Mouse (Mus musculus): Measurements from ENCODE around the gene Zfp518a. TPM values are rescaled to one million over a fixed set of nuclear protein-coding genes. Genes with fewer than 3 reads are reported as not detected.
A peak's percentile ranks its signal among the peaks of the same experiment; 100 is the strongest.

Zfp518a gene
- total and polyA plus RNA-seq, 3 experiments: 2.5 to 22.0 (median 3.1) TPM

DNA sequence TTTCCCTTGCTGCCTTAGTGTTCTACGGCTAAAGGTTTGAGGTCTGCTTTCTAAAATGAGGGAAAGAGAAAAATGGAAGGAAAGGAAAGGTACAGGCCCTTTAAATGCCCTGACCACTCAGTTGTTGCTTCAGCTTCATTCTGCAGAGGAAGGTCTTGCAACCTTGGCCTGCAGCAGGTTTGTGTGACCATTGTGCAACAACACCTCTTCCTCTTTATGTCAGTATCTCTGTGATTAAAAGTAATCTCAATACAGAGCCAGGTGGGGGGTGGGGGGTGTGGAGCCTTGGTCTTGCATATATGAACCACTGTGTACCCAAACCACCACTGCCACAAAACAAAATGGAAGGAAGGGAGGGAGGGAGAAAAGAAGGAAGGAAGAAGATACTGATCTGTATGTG, 5.6 kb upstream of the Zfp518a start:
- TF ChIP-seq ZNF384 (IDR thresholded peaks at IDR 0.05; ENCODE audit: low read depth, low read length) (no peak), USF1 (IDR thresholded peaks at IDR 0.05; ENCODE audit: low read depth, low read length) (no peak), NELFE (IDR thresholded peaks at IDR 0.05; ENCODE audit: low read depth, low read length) (no peak), SIN3A (IDR thresholded peaks at IDR 0.05; ENCODE audit: low read length) (no peak), GATA1 (IDR thresholded peaks at IDR 0.05; ENCODE audit: low read depth, low read length) (no peak), RAD21 (IDR thresholded peaks at IDR 0.05; ENCODE audit: low read depth, low read length) (no peak), MYB (IDR thresholded peaks at IDR 0.05; ENCODE audit: low read depth, low read length) (no peak)
- Histone ChIP-seq H3K9ac (ENCODE audit: control insufficient read depth, low read depth, low read length, poor library complexity, severe bottlenecking) (no peak overlapping the region), H3K27me3 (ENCODE audit: control insufficient read depth in 1 of 2, insufficient read depth in 2 of 2, low read length in 2 of 2) (peaks cover 0 to 30% of the 10 kb centered on the region in 2 experiments; a peak in 3 of 4 replicates), H3K4me1 (ENCODE audit: control insufficient read depth in 1 of 2, insufficient read depth in 2 of 2, low read length in 2 of 2) (no peaks in the 10 kb centered on the region), H3K27ac (ENCODE audit: control insufficient read depth, low read depth, low read length) (no peak overlapping the region), H3K4me3 (ENCODE audit: control insufficient read depth in 1 of 2, insufficient read depth in 1 of 2, low read depth in 2 of 2, low read length in 2 of 2) (no peak overlapping the region), H3K36me3 (ENCODE audit: control insufficient read depth in 1 of 2, insufficient read depth in 2 of 2, low read length in 2 of 2) (no peaks in the 10 kb centered on the region), H3K9me3 (replicated peaks; ENCODE audit: insufficient read depth, low read length) (no peaks in the 10 kb centered on the region), H3K79me2 (ENCODE audit: control insufficient read depth, insufficient read depth, low read length, poor library complexity) (no peaks in the 10 kb centered on the region)
- no peak for DNase-seq (ENCODE audit: low read depth, low spot score)

DNA sequence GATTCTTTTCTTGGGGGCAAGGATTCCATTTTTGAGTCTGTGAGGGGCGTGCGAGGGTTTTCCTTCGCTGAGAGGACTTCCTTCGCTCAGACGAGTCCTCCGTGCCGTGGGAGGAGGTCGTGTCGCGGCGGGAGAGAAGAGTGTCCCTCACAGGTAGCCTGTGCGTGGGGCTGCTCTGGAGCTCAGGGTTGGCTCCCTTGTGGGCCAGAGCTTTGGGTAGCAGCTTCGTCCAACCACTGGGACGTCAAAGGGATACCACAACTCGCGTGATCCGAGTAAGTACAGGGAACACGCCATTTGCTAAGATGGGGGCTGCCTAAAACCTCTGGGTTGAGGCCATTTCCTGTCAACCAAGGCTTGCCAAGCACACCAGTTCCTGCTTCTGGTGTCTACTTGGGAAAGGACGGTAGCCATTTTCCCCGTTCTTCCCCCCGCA, 416 bp upstream of the Zfp518a start:
- Histone ChIP-seq H3K27me3 (ENCODE audit: control insufficient read depth in 1 of 2, insufficient read depth in 2 of 2, low read length in 2 of 2) (peaks cover 0 to 5% of the 10 kb centered on the region in 2 experiments; a peak in 2 of 4 replicates), H3K9me3 (replicated peaks; ENCODE audit: insufficient read depth, low read length) (no peaks in the 10 kb centered on the region), H3K79me2 (ENCODE audit: control insufficient read depth, insufficient read depth, low read length, poor library complexity) (no peaks in the 10 kb centered on the region; the same call in 1 of the 2 replicates), H3K36me3 (ENCODE audit: control insufficient read depth in 1 of 2, insufficient read depth in 2 of 2, low read length in 2 of 2) (no peaks in the 10 kb centered on the region; a peak in 1 of 4 replicates), H3K9ac (ENCODE audit: control insufficient read depth, low read depth, low read length, poor library complexity, severe bottlenecking) (peak overlapping the region; percentile 68), H3K27ac (ENCODE audit: control insufficient read depth, low read depth, low read length) (peak overlapping the region; percentile 34), H3K4me1 (ENCODE audit: control insufficient read depth in 1 of 2, insufficient read depth in 2 of 2, low read length in 2 of 2) (no peaks in the 10 kb centered on the region; a peak in 1 of 4 replicates), H3K4me3 (ENCODE audit: control insufficient read depth in 1 of 2, insufficient read depth in 1 of 2, low read depth in 2 of 2, low read length in 2 of 2) (peak overlapping the region; percentile 72 to 76)
- TF ChIP-seq SIN3A (IDR thresholded peaks at IDR 0.05; ENCODE audit: low read length) (0 out of 2 replicates have a peak, but pooled peaks have one; percentile 11), ZNF384 (IDR thresholded peaks at IDR 0.05; ENCODE audit: low read depth, low read length) (no peak), MYB (IDR thresholded peaks at IDR 0.05; ENCODE audit: low read depth, low read length) (no peak), ZC3H11A (IDR thresholded peaks at IDR 0.05; ENCODE audit: low read depth, low read length) (no peak), BHLHE40 (IDR thresholded peaks at IDR 0.05; ENCODE audit: borderline replicate concordance, low read depth, low read length) (no peak)
- DNase-seq (ENCODE audit: low read depth, low spot score): no peak

DNA sequence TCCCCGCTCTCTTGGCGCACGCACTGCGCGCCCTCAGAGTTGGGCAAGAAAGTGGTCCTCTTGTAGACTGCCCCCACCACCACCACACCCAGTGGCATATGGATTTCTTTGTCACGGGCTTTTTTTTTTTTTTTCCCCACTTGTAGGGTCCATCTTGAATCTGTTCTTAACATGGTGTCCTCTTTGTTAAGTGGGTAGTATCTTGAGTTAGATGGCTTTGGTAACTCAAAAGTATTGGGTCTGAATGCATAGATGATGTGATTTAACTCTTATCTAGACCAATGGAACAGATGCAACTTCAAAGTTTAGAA, 843 bp downstream of the Zfp518a start:
- peak overlapping the region; percentile 27 for H3K27ac ChIP-seq (ENCODE audit: control insufficient read depth, low read depth, low read length)

More for the DNA sequence above, 843 bp downstream of the Zfp518a start:
- H3K9me3 ChIP-seq (replicated peaks; ENCODE audit: insufficient read depth, low read length): no peaks in the 10 kb centered on the region
- H3K9ac ChIP-seq (ENCODE audit: control insufficient read depth, low read depth, low read length, poor library complexity, severe bottlenecking): peak overlapping the region; percentile 74
- no peaks in the 10 kb centered on the region; the same call in 1 of the 2 replicates for H3K79me2 ChIP-seq (ENCODE audit: control insufficient read depth, insufficient read depth, low read length, poor library complexity)
- DNase-seq (ENCODE audit: low read depth, low spot score): no peak
- H3K4me3 ChIP-seq (ENCODE audit: control insufficient read depth in 1 of 2, insufficient read depth in 1 of 2, low read depth in 2 of 2, low read length in 2 of 2): peak overlapping the region; percentile 72 to 76
- H3K36me3 ChIP-seq (ENCODE audit: control insufficient read depth in 1 of 2, insufficient read depth in 2 of 2, low read length in 2 of 2): no peaks in the 10 kb centered on the region; a peak in 1 of 4 replicates
- peaks cover 0 to 1% of the 10 kb centered on the region in 2 experiments; a peak in 1 of 4 replicates for H3K27me3 ChIP-seq (ENCODE audit: control insufficient read depth in 1 of 2, insufficient read depth in 2 of 2, low read length in 2 of 2)
- H3K4me1 ChIP-seq (ENCODE audit: control insufficient read depth in 1 of 2, insufficient read depth in 2 of 2, low read length in 2 of 2): no peaks in the 10 kb centered on the region; a peak in 1 of 4 replicates
- TF ChIP-seq TBP (IDR thresholded peaks at IDR 0.05; ENCODE audit: low read depth, low read length) (no peak), USF2 (IDR thresholded peaks at IDR 0.05; ENCODE audit: borderline replicate concordance in 1 of 2, insufficient read depth in 1 of 2, low read depth in 1 of 2, low read length in 2 of 2) (no peak), ZNF384 (IDR thresholded peaks at IDR 0.05; ENCODE audit: low read depth, low read length) (peak; percentile 53; the same call in 1 of the 2 replicates), TAL1 (IDR thresholded peaks at IDR 0.05; ENCODE audit: low read length) (no peak), RCOR1 (IDR thresholded peaks at IDR 0.05; ENCODE audit: low read depth, low read length) (no peak), E2F4 (IDR thresholded peaks at IDR 0.05; ENCODE audit: borderline replicate concordance, low read depth, low read length) (0 out of 2 replicates have a peak, but pooled peaks have one; percentile 18), ZKSCAN1 (IDR thresholded peaks at IDR 0.05; ENCODE audit: low read depth, low read length) (no peak)
